Mouse (Mus musculus) mesoderm, embryonic 11.5 days (tissue): Measurements from ENCODE around the gene Dlg2.

Experiments
- DNase-seq: peaks from one replicate; pipeline ENCODE4 v3.0.0-alpha.2; 2012; ENCODE audit warnings: low read depth, low spot score

Dlg2 gene

GRCm38 (mm10) chr7:90539481-90540402 is 63.3 kb downstream of the Dlg2 start:
- DNase-seq: no peak

GRCm38 (mm10) chr7:90540811-90541323 is 64.4 kb downstream of the Dlg2 start:
- DNase-seq: no peak

- no peak for DNase-seq
Measured at GRCm38 (mm10) chr7:90553399-90553798, 76.9 kb downstream of the Dlg2 start.

- DNase-seq: no peak
Measured at GRCm38 (mm10) chr7:90554421-90554820, 77.9 kb downstream of the Dlg2 start.

- DNase-seq: peak; percentile 9
Measured at GRCm38 (mm10) chr7:90569130-90569529, 92.7 kb downstream of the Dlg2 start.

GRCm38 (mm10) chr7:90587795-90588194 is 111.3 kb downstream of the Dlg2 start:
- no peak for DNase-seq

- DNase-seq: no peak
Measured at GRCm38 (mm10) chr7:90588318-90588717, 111.8 kb downstream of the Dlg2 start.

- peak; percentile 11 for DNase-seq
Measured at GRCm38 (mm10) chr7:90609764-90610163, 133.3 kb downstream of the Dlg2 start.

GRCm38 (mm10) chr7:90630546-90630945 is 154.1 kb downstream of the Dlg2 start:
- DNase-seq: no peak

GRCm38 (mm10) chr7:90649512-90649911 is 173.0 kb downstream of the Dlg2 start:
- DNase-seq: no peak

GRCm38 (mm10) chr7:90651128-90651527 is 174.7 kb downstream of the Dlg2 start:
- no peak for DNase-seq

- no peak for DNase-seq
Measured at GRCm38 (mm10) chr7:90651611-90652010, 175.1 kb downstream of the Dlg2 start.

- DNase-seq: no peak
Measured at GRCm38 (mm10) chr7:90658593-90658992, 182.1 kb downstream of the Dlg2 start.

- DNase-seq: no peak
Measured at GRCm38 (mm10) chr7:90694050-90694449, 217.6 kb downstream of the Dlg2 start.

GRCm38 (mm10) chr7:90696181-90696950 is 219.9 kb downstream of the Dlg2 start:
- DNase-seq: no peak

- DNase-seq: no peak
Measured at GRCm38 (mm10) chr7:90703163-90703852, 226.8 kb downstream of the Dlg2 start.

- DNase-seq: no peak
Measured at GRCm38 (mm10) chr7:90703951-90704350, 227.5 kb downstream of the Dlg2 start.

GRCm38 (mm10) chr7:90734086-90734485 is 257.6 kb downstream of the Dlg2 start:
- DNase-seq: peak; percentile 1

- DNase-seq: peak; percentile 26
Measured at GRCm38 (mm10) chr7:90736369-90736768, 259.9 kb downstream of the Dlg2 start.

- DNase-seq: no peak
Measured at GRCm38 (mm10) chr7:90748636-90749035, 272.2 kb downstream of the Dlg2 start.

- no peak for DNase-seq
Measured at GRCm38 (mm10) chr7:90787945-90788344, 311.5 kb downstream of the Dlg2 start.

- no peak for DNase-seq
Measured at GRCm38 (mm10) chr7:90791522-90791921, 315.1 kb downstream of the Dlg2 start.
